Mouse (Mus musculus): Measurements from ENCODE around the gene Ncor1. TPM values are rescaled to one million over a fixed set of nuclear protein-coding genes. Genes with fewer than 3 reads are reported as not detected.
A peak's percentile ranks its signal among the peaks of the same experiment; 100 is the strongest.
"Not testable (repeated sequence)": the region's sequence is repeated elsewhere in the genome, so short reads cannot be mapped to it uniquely, and the experiment has no call there.

Gene Ncor1
- polyA plus RNA-seq, 1 experiment from 2014 or later = 63.3 TPM

DNA sequence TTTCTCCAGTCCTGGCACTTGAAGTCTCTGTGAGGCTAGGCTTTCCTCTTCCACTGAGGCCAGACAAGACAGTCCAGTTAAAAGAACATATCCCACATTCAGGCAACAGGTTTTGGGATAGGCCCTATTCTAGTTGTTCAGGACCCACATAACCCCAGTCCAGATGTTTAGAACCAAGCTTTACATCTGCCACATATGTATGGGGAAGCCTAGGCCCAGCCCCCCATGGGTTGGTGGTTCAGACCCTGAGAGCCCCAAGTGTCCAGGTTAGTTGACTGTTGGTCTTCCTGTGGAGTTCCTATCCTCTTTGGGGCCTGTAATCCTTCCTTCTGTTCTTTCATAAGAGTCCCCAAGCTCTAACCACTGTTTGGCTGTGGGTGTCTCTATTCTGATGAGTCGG is 170.6 kb downstream of the Ncor1 start:
- no peak overlapping the region for H3K4me3 ChIP-seq (replicated peaks)
- no peak overlapping the region for H3K9ac ChIP-seq
- H3K4me1 ChIP-seq (replicated peaks) = no peaks in the 10 kb centered on the region
- H3K9me3 ChIP-seq (replicated peaks) = no peaks in the 10 kb centered on the region
- H3K4me2 ChIP-seq = no peak overlapping the region
- H3K27me3 ChIP-seq = no peaks in the 10 kb centered on the region
- no peak overlapping the region for H3K27ac ChIP-seq (replicated peaks)
- WGBS (ENCODE audit: insufficient replicate concordance) = 79% methylated on average over 1 of the region's 1 CpGs
- H3K36me3 ChIP-seq (replicated peaks) = peaks cover 14% of the 10 kb centered on the region
- no peak for ATAC-seq (ENCODE audit: insufficient read depth)

GRCm38 (mm10) chr11:62285020-62285419 is 173.3 kb downstream of the Ncor1 start:
- 63% methylated on average over 8 of the region's 8 CpGs for WGBS (ENCODE audit: insufficient replicate concordance)
- ATAC-seq (ENCODE audit: insufficient read depth) = no peak
- Histone ChIP-seq H3K27me3 (no peaks in the 10 kb centered on the region), H3K4me1 (replicated peaks) (peaks cover 18% of the 10 kb centered on the region), H3K4me3 (replicated peaks) (no peak overlapping the region), H3K4me2 (no peak overlapping the region), H3K9ac (no peak overlapping the region), H3K27ac (replicated peaks) (no peak overlapping the region), H3K36me3 (replicated peaks) (peaks cover 14% of the 10 kb centered on the region), H3K9me3 (replicated peaks) (no peaks in the 10 kb centered on the region)

- not testable (repeated sequence) for ATAC-seq (ENCODE audit: insufficient read depth); H3K27me3 ChIP-seq; H3K4me2 ChIP-seq; H3K4me3 ChIP-seq (replicated peaks); H3K27ac ChIP-seq (replicated peaks); H3K9me3 ChIP-seq (replicated peaks); H3K9ac ChIP-seq
- H3K4me1 ChIP-seq (replicated peaks) = peaks cover 19% of the 10 kb centered on the region
- peaks cover 14% of the 10 kb centered on the region for H3K36me3 ChIP-seq (replicated peaks)
- 83% methylated on average over 3 of the region's 3 CpGs for WGBS (ENCODE audit: insufficient replicate concordance)
Measured at GRCm38 (mm10) chr11:62284020-62284419, 174.3 kb downstream of the Ncor1 start.

DNA sequence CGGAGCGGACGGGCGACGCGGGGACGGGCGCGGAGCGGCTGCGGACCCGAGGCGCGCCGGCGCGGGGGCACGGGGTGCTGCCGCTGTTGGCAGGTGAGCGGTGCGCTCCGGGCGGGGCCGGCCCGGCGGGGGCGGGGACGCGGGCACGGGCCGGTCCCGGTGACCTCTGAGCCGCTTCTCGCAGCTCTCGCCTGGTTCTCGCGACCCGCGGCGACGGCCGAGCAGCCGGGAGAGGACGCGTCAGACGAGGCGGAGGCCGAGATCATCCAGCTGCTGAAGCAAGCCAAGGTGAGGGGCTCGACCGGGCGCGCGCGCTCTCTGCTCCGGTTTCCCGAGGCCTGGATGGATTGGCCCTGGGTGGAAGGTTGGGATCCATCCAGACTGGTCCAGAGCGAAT is 176.7 kb downstream of the Ncor1 start:
- Histone ChIP-seq H3K4me1 (replicated peaks) (peaks cover 26% of the 10 kb centered on the region), H3K9me3 (replicated peaks) (no peaks in the 10 kb centered on the region), H3K4me3 (replicated peaks) (peak overlapping the region; percentile 82), H3K9ac (peak overlapping the region; percentile 78), H3K27me3 (no peaks in the 10 kb centered on the region), H3K4me2 (peak overlapping the region; percentile 97), H3K36me3 (replicated peaks) (peaks cover 9% of the 10 kb centered on the region; the same call in 1 of the 2 replicates), H3K27ac (replicated peaks) (peak overlapping the region; percentile 89)
- WGBS (ENCODE audit: insufficient replicate concordance) = under 1% methylated on average over 55 of the region's 57 CpGs
- peak; percentile 86 for ATAC-seq (ENCODE audit: insufficient read depth)

- H3K4me1 ChIP-seq (replicated peaks) = peaks cover 26% of the 10 kb centered on the region
- ATAC-seq (ENCODE audit: insufficient read depth) = peak; percentile 94
- peak within 1 kb of the TSS; percentile 97 for H3K4me2 ChIP-seq
- H3K27ac ChIP-seq (replicated peaks) = peak within 1 kb of the TSS; percentile 89
- no peaks in the 10 kb centered on the region for H3K9me3 ChIP-seq (replicated peaks)
- H3K4me3 ChIP-seq (replicated peaks) = peak within 1 kb of the TSS; percentile 82
- no peaks in the 10 kb centered on the region for H3K27me3 ChIP-seq
- under 1% methylated on average over 68 of the region's 68 CpGs for WGBS (ENCODE audit: insufficient replicate concordance)
- H3K36me3 ChIP-seq (replicated peaks) = peaks cover 5% of the 10 kb centered on the region; the same call in 1 of the 2 replicates
- H3K9ac ChIP-seq = peak within 1 kb of the TSS; percentile 78
Measured at GRCm38 (mm10) chr11:62280675-62281600, 177.4 kb downstream of the Ncor1 start, which contains the start of the genes Zswim7 and Ttc19. Zswim7 (minus strand) TSS chr11:62281375. Ttc19 (plus strand) TSS chr11:62281473.

- H3K36me3 ChIP-seq (replicated peaks) = no peaks in the 10 kb centered on the region
- no peak overlapping the region; the same call in 1 of the 2 replicates for H3K27ac ChIP-seq (replicated peaks)
- H3K4me1 ChIP-seq (replicated peaks) = peaks cover 26% of the 10 kb centered on the region
- 2% methylated on average over 5 of the region's 5 CpGs for WGBS (ENCODE audit: insufficient replicate concordance)
- H3K27me3 ChIP-seq = no peaks in the 10 kb centered on the region
- ATAC-seq (ENCODE audit: insufficient read depth) = peak; percentile 31; the same call in 1 of the 2 replicates
- no peak overlapping the region for H3K9ac ChIP-seq
- no peaks in the 10 kb centered on the region for H3K9me3 ChIP-seq (replicated peaks)
- peak overlapping the region; percentile 37 for H3K4me2 ChIP-seq
- no peak overlapping the region for H3K4me3 ChIP-seq (replicated peaks)
Measured at GRCm38 (mm10) chr11:62278027-62278426, 180.3 kb downstream of the Ncor1 start.

DNA sequence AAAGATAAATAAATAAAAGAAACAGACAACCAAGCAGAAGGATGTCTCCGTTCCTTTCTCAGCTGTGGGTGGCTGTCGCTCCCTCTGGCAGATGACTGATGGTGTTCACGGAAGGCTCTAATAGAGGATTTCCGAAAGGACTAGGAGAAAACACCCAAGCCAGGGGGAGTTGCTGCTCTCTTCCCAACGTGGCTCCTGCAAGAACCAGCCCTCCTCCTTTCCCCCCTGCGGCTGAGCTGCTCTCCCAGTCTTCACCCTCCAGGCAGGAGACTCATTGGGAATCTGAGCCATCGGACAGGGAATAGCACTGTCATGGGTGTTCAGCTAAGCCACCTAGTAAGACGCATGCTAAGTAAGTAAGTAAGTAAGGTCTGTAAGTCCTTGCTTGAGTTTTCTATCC is 181.3 kb downstream of the Ncor1 start:
- Histone ChIP-seq H3K9ac (no peak overlapping the region), H3K4me3 (replicated peaks) (no peak overlapping the region), H3K27ac (replicated peaks) (no peak overlapping the region), H3K36me3 (replicated peaks) (no peaks in the 10 kb centered on the region), H3K4me1 (replicated peaks) (peaks cover 24% of the 10 kb centered on the region), H3K9me3 (replicated peaks) (no peaks in the 10 kb centered on the region), H3K27me3 (no peaks in the 10 kb centered on the region), H3K4me2 (no peak overlapping the region)
- 69% methylated on average over 8 of the region's 8 CpGs for WGBS (ENCODE audit: insufficient replicate concordance)
- ATAC-seq (ENCODE audit: insufficient read depth) = no peak

DNA sequence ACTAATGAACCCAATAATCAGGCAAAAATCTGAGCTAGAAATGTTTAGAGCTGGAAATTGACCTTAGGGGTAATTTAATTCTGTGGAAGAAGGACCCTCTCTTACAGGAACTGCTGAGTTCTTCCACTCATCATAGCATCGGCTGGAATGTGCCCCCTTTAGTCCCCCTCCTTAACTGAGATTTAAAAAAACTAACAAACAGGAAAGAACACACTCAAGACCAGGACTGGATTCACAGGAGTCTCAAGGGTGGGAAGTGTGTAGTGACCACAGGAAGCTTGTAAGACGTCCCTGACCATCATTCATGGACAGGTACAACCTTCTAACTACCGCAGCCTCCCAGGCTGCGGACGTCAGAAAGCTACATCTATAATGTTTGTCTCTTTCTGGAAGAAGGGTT is 187.5 kb downstream of the Ncor1 start:
- no peak for ATAC-seq (ENCODE audit: insufficient read depth)
- Histone ChIP-seq H3K4me2 (no peak overlapping the region), H3K9ac (no peak overlapping the region), H3K4me3 (replicated peaks) (no peak overlapping the region), H3K27ac (replicated peaks) (no peak overlapping the region), H3K4me1 (replicated peaks) (no peaks in the 10 kb centered on the region), H3K27me3 (no peaks in the 10 kb centered on the region), H3K9me3 (replicated peaks) (no peaks in the 10 kb centered on the region), H3K36me3 (replicated peaks) (no peaks in the 10 kb centered on the region)
- 55% methylated on average over 5 of the region's 5 CpGs for WGBS (ENCODE audit: insufficient replicate concordance)

DNA sequence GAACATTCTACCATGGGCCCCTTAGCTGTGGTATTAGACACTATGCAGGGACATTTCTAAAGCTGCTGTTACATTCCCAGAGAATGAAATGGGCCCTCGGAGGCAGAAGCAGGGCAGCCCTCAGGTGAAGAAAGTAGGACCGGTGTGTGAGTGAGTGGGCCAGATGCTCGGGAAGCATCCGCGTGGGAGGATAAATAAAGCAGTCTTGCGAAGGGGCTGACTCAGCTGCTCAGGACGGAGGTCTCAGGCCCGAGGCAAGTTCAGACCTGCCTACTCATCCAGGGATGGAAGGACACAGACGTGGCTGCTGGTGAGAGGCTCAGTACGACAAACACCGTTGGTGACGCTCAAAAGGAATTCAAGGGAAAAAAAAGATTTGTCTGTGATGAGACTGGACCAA is 189.2 kb downstream of the Ncor1 start:
- H3K27ac ChIP-seq (replicated peaks) = no peak overlapping the region
- H3K4me2 ChIP-seq = no peak overlapping the region
- no peak overlapping the region for H3K4me3 ChIP-seq (replicated peaks)
- no peak for ATAC-seq (ENCODE audit: insufficient read depth)
- H3K9me3 ChIP-seq (replicated peaks) = no peaks in the 10 kb centered on the region
- 74% methylated on average over 12 of the region's 12 CpGs for WGBS (ENCODE audit: insufficient replicate concordance)
- H3K27me3 ChIP-seq = 0 out of 2 replicates have a peak, but pooled peaks cover 5% of the 10 kb centered on the region
- H3K9ac ChIP-seq = no peak overlapping the region
- H3K4me1 ChIP-seq (replicated peaks) = no peaks in the 10 kb centered on the region
- no peaks in the 10 kb centered on the region for H3K36me3 ChIP-seq (replicated peaks)

DNA sequence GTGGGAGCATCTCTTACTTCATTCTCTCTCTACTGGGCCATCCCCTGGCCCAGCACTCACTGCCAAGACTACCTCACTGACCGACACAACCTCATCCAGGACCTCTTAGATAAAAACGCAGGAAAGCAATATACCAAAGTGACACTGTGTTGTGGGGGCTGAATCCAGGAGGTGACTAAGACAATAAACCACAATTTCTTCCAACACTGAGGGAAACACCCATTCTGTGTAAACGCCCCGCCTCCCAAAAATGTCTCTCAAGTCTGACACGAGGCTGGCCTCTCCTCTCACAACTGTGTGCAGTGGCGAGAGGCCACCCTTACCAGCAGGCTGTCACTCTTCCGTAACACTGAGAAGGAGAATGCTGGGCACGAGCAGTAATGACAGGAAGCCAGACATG is 190.0 kb downstream of the Ncor1 start:
- Histone ChIP-seq H3K9me3 (replicated peaks) (no peaks in the 10 kb centered on the region), H3K4me1 (replicated peaks) (no peaks in the 10 kb centered on the region), H3K27me3 (0 out of 2 replicates have a peak, but pooled peaks cover 5% of the 10 kb centered on the region), H3K4me3 (replicated peaks) (no peak overlapping the region), H3K9ac (no peak overlapping the region), H3K36me3 (replicated peaks) (no peaks in the 10 kb centered on the region), H3K27ac (replicated peaks) (no peak overlapping the region), H3K4me2 (no peak overlapping the region)
- WGBS (ENCODE audit: insufficient replicate concordance) = 46% methylated on average over 8 of the region's 8 CpGs
- ATAC-seq (ENCODE audit: insufficient read depth) = no peak

DNA sequence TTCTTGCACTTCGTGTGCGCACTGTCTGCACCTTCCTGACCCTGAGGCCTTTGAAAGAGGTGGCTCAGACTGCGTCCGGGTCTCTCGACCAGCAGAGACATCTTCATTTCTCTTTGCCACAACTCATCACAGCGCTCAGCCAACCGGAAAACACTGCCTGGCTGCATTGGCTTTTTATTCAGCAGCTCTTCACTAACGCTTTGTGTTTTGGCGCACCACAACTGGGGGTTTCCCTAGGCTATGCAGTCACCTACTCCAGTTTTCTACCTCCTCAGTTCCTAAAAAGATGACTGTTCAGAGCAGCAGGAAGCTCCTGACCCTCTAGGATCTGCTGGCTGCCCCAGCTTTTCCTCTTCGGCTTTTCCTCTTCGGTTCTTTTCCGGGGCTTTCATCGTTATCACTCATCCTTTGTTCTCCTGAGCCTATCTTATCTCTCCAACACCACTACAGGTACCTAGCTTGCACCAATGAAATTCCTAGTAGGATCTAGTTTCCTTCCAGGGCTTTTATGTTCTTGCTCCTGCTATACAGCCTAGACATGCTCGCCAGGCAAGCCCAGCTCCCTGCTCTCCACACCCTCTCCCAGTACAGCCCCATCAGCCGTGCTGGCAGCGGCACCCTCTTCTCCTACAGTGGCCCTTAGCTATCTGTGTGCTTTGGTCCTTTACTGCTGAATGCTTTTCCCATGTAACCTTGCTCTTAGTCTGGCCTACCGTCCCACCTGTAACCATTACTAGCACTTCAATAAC is 191.7 kb downstream of the Ncor1 start:
- no peaks in the 10 kb centered on the region for H3K36me3 ChIP-seq (replicated peaks)
- no peak overlapping the region for H3K27ac ChIP-seq (replicated peaks)
- 65% methylated on average over 17 of the region's 17 CpGs for WGBS (ENCODE audit: insufficient replicate concordance)
- H3K9ac ChIP-seq = no peak overlapping the region
- ATAC-seq (ENCODE audit: insufficient read depth) = no peak
- H3K27me3 ChIP-seq = 0 out of 2 replicates have a peak, but pooled peaks cover 9% of the 10 kb centered on the region
- H3K4me2 ChIP-seq = no peak overlapping the region
- H3K9me3 ChIP-seq (replicated peaks) = no peaks in the 10 kb centered on the region
- H3K4me1 ChIP-seq (replicated peaks) = no peaks in the 10 kb centered on the region
- no peak overlapping the region for H3K4me3 ChIP-seq (replicated peaks)

All from liver, embryonic 15.5 days (tissue).